Mouse (Mus musculus): ENCODE data around the gene Pik3r6. TPM values are rescaled to one million over a fixed set of nuclear protein-coding genes. Genes with fewer than 3 reads are reported as not detected.

The Pik3r6 gene
- polyA plus RNA-seq, 1 experiment from 2014 or later, result 1.8 TPM

GRCm38 (mm10) chr11:68519362-68519761 is 16.5 kb downstream of the Pik3r6 start:
- Histone ChIP-seq H3K4me2 (no peak overlapping the region), H3K4me3 (no peak overlapping the region), H3K4me1 (no peaks in the 10 kb centered on the region), H3K36me3 (no peaks in the 10 kb centered on the region), H3K9ac (no peak overlapping the region), H3K9me3 (replicated peaks) (no peaks in the 10 kb centered on the region), H3K27me3 (replicated peaks) (no peaks in the 10 kb centered on the region), H3K27ac (no peak overlapping the region)
- WGBS (ENCODE audit: insufficient replicate concordance), result 71% methylated on average over 4 of the region's 4 CpGs
- ATAC-seq, result no peak

- Histone ChIP-seq H3K36me3 (no peaks in the 10 kb centered on the region), H3K4me3 (no peak overlapping the region), H3K9me3 (replicated peaks) (no peaks in the 10 kb centered on the region), H3K4me2 (no peak overlapping the region), H3K27ac (no peak overlapping the region), H3K27me3 (replicated peaks) (no peaks in the 10 kb centered on the region), H3K4me1 (no peaks in the 10 kb centered on the region), H3K9ac (no peak overlapping the region)
- ATAC-seq, result no peak
- WGBS (ENCODE audit: insufficient replicate concordance), result 71% methylated on average over 5 of the region's 5 CpGs
Measured at GRCm38 (mm10) chr11:68519815-68520214, 17.0 kb downstream of the Pik3r6 start.

- no peak overlapping the region for H3K27ac ChIP-seq
- no peaks in the 10 kb centered on the region for H3K27me3 ChIP-seq (replicated peaks)
- H3K4me2 ChIP-seq, result no peak overlapping the region
- no peaks in the 10 kb centered on the region for H3K9me3 ChIP-seq (replicated peaks)
- 68% methylated on average over 2 of the region's 2 CpGs for WGBS (ENCODE audit: insufficient replicate concordance)
- H3K4me1 ChIP-seq, result no peaks in the 10 kb centered on the region
- no peak for ATAC-seq
- no peak overlapping the region for H3K4me3 ChIP-seq
- no peaks in the 10 kb centered on the region for H3K36me3 ChIP-seq
- no peak overlapping the region for H3K9ac ChIP-seq
Measured at GRCm38 (mm10) chr11:68520439-68520838, 17.6 kb downstream of the Pik3r6 start.

- ATAC-seq, result no peak
- H3K4me3 ChIP-seq, result no peak overlapping the region
- 58% methylated on average over 5 of the region's 5 CpGs for WGBS (ENCODE audit: insufficient replicate concordance)
- no peaks in the 10 kb centered on the region for H3K9me3 ChIP-seq (replicated peaks)
- no peaks in the 10 kb centered on the region for H3K4me1 ChIP-seq
- H3K36me3 ChIP-seq, result no peaks in the 10 kb centered on the region
- no peak overlapping the region for H3K27ac ChIP-seq
- H3K4me2 ChIP-seq, result no peak overlapping the region
- H3K27me3 ChIP-seq (replicated peaks), result no peaks in the 10 kb centered on the region
- no peak overlapping the region for H3K9ac ChIP-seq
Measured at GRCm38 (mm10) chr11:68521352-68521751, 18.5 kb downstream of the Pik3r6 start.

GRCm38 (mm10) chr11:68526441-68526840 is 23.6 kb downstream of the Pik3r6 start:
- Histone ChIP-seq H3K9ac (no peak overlapping the region), H3K4me1 (no peaks in the 10 kb centered on the region), H3K27ac (no peak overlapping the region), H3K4me3 (no peak overlapping the region), H3K27me3 (replicated peaks) (peaks cover 4% of the 10 kb centered on the region; the same call in 1 of the 2 replicates), H3K36me3 (no peaks in the 10 kb centered on the region), H3K9me3 (replicated peaks) (no peaks in the 10 kb centered on the region), H3K4me2 (no peak overlapping the region)
- no peak for ATAC-seq
- WGBS (ENCODE audit: insufficient replicate concordance), result 57% methylated on average over 4 of the region's 4 CpGs

GRCm38 (mm10) chr11:68531066-68531806 is 28.4 kb downstream of the Pik3r6 start:
- H3K27ac ChIP-seq, result no peak overlapping the region
- no peaks in the 10 kb centered on the region for H3K36me3 ChIP-seq
- no peak overlapping the region for H3K4me2 ChIP-seq
- H3K4me1 ChIP-seq, result no peaks in the 10 kb centered on the region
- H3K4me3 ChIP-seq, result no peak overlapping the region
- H3K9me3 ChIP-seq (replicated peaks), result no peaks in the 10 kb centered on the region
- H3K9ac ChIP-seq, result no peak overlapping the region
- WGBS (ENCODE audit: insufficient replicate concordance), result 42% methylated on average over 16 of the region's 16 CpGs
- no peak for ATAC-seq
- H3K27me3 ChIP-seq (replicated peaks), result peaks cover 4% of the 10 kb centered on the region; the same call in 1 of the 2 replicates

- ATAC-seq, result no peak
- H3K4me1 ChIP-seq, result no peaks in the 10 kb centered on the region
- no peak overlapping the region for H3K4me2 ChIP-seq
- H3K27ac ChIP-seq, result no peak overlapping the region
- no peaks in the 10 kb centered on the region for H3K36me3 ChIP-seq
- no peaks in the 10 kb centered on the region for H3K9me3 ChIP-seq (replicated peaks)
- peaks cover 4% of the 10 kb centered on the region; the same call in 1 of the 2 replicates for H3K27me3 ChIP-seq (replicated peaks)
- 61% methylated on average over 11 of the region's 11 CpGs for WGBS (ENCODE audit: insufficient replicate concordance)
- H3K9ac ChIP-seq, result no peak overlapping the region
- no peak overlapping the region for H3K4me3 ChIP-seq
Measured at GRCm38 (mm10) chr11:68531941-68532535, 29.2 kb downstream of the Pik3r6 start.

- peaks cover 4% of the 10 kb centered on the region; the same call in 1 of the 2 replicates for H3K27me3 ChIP-seq (replicated peaks)
- no peak overlapping the region for H3K9ac ChIP-seq
- 58% methylated on average over 5 of the region's 5 CpGs for WGBS (ENCODE audit: insufficient replicate concordance)
Measured at GRCm38 (mm10) chr11:68532773-68533172, 30.0 kb downstream of the Pik3r6 start.

GRCm38 (mm10) chr11:68533971-68534475 is 31.2 kb downstream of the Pik3r6 start:
- Histone ChIP-seq H3K4me3 (no peak overlapping the region), H3K9me3 (replicated peaks) (no peaks in the 10 kb centered on the region), H3K4me1 (no peaks in the 10 kb centered on the region), H3K4me2 (no peak overlapping the region), H3K27me3 (replicated peaks) (0 out of 2 replicates have a peak, but pooled peaks cover under 1% of the 10 kb centered on the region), H3K36me3 (no peaks in the 10 kb centered on the region), H3K27ac (no peak overlapping the region), H3K9ac (no peak overlapping the region)
- ATAC-seq, result no peak
- WGBS (ENCODE audit: insufficient replicate concordance), result 71% methylated on average over 6 of the region's 6 CpGs

More at GRCm38 (mm10) chr11:68532773-68533172, 30.0 kb downstream of the Pik3r6 start:
- Histone ChIP-seq H3K4me3 (no peak overlapping the region), H3K4me1 (no peaks in the 10 kb centered on the region), H3K36me3 (no peaks in the 10 kb centered on the region), H3K4me2 (no peak overlapping the region), H3K9me3 (replicated peaks) (no peaks in the 10 kb centered on the region), H3K27ac (no peak overlapping the region)
- ATAC-seq, result no peak

GRCm38 (mm10) chr11:68536026-68536425 is 33.2 kb downstream of the Pik3r6 start:
- 56% methylated on average over 4 of the region's 4 CpGs for WGBS (ENCODE audit: insufficient replicate concordance)
- no peaks in the 10 kb centered on the region for H3K36me3 ChIP-seq
- H3K4me1 ChIP-seq, result no peaks in the 10 kb centered on the region
- H3K9ac ChIP-seq, result no peak overlapping the region
- ATAC-seq, result no peak
- no peaks in the 10 kb centered on the region for H3K9me3 ChIP-seq (replicated peaks)
- H3K27me3 ChIP-seq (replicated peaks), result no peaks in the 10 kb centered on the region
- H3K27ac ChIP-seq, result no peak overlapping the region
- no peak overlapping the region for H3K4me2 ChIP-seq
- H3K4me3 ChIP-seq, result no peak overlapping the region

GRCm38 (mm10) chr11:68536465-68536864 is 33.6 kb downstream of the Pik3r6 start:
- H3K36me3 ChIP-seq, result no peaks in the 10 kb centered on the region
- ATAC-seq, result no peak
- no peaks in the 10 kb centered on the region for H3K9me3 ChIP-seq (replicated peaks)
- no peak overlapping the region for H3K4me2 ChIP-seq
- H3K4me3 ChIP-seq, result no peak overlapping the region
- WGBS (ENCODE audit: insufficient replicate concordance), result 54% methylated on average over 4 of the region's 4 CpGs
- H3K4me1 ChIP-seq, result no peaks in the 10 kb centered on the region
- H3K27ac ChIP-seq, result no peak overlapping the region
- H3K27me3 ChIP-seq (replicated peaks), result no peaks in the 10 kb centered on the region
- no peak overlapping the region for H3K9ac ChIP-seq

- Histone ChIP-seq H3K4me1 (0 out of 2 replicates have a peak, but pooled peaks cover under 1% of the 10 kb centered on the region), H3K9me3 (replicated peaks) (no peaks in the 10 kb centered on the region), H3K27me3 (replicated peaks) (no peaks in the 10 kb centered on the region), H3K27ac (no peak overlapping the region), H3K36me3 (no peaks in the 10 kb centered on the region), H3K4me2 (no peak overlapping the region), H3K9ac (no peak overlapping the region), H3K4me3 (no peak overlapping the region)
- ATAC-seq, result no peak
- 54% methylated on average over 5 of the region's 5 CpGs for WGBS (ENCODE audit: insufficient replicate concordance)
Measured at GRCm38 (mm10) chr11:68539621-68540020, 36.8 kb downstream of the Pik3r6 start.
